Mouse (Mus musculus) urinary bladder, postnatal 25 days (tissue): ENCODE results near the gene Pyroxd2.
A peak's percentile ranks its signal among the peaks of the same experiment; 100 is the strongest.

Experiments
- DNase-seq: peaks from one replicate; pipeline ENCODE4 v3.0.0; 2022; ENCODE audit warnings: low spot score

Gene Pyroxd2

DNA sequence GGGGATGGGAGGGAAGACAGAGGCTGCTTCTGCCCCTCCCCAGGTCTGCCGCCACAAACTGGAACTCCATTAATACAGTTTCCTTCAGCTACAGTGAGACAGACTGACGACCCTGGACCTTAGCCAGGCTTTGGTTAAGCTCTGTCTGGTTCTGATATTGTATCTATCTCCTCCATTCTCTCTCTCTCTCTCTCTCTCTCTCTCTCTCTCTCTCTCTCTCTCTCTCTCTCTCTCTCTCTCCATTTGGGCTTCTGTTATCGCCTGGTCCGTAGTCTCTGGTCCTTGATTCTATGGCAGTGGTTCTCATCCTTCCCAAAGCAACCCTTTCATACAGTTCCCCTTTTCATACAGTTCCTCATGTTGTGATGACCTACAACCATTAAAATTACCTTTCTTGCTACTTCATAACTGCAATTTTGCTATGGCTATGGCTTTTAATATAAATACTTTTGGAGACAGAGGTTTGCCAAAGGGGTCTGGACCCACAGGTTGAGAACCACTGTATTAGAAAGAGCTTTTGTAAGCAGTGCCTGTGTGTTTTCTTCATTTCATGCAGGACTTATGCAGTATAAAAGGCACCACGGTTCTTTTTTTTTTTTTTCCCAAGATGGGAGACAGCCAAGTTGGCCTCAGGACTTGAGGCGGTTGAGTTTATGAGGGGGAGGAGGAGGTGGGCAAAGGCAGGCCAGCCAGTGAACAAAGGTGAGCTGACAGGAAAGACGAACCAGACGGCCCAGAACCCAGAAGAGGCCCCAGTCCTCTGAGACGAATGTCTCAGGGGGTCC is 7.3 kb downstream of the Pyroxd2 start:
- no peak for DNase-seq

GRCm38 (mm10) chr19:42744162-42744586 is 8.4 kb downstream of the Pyroxd2 start:
- DNase-seq: peak; percentile 37

DNA sequence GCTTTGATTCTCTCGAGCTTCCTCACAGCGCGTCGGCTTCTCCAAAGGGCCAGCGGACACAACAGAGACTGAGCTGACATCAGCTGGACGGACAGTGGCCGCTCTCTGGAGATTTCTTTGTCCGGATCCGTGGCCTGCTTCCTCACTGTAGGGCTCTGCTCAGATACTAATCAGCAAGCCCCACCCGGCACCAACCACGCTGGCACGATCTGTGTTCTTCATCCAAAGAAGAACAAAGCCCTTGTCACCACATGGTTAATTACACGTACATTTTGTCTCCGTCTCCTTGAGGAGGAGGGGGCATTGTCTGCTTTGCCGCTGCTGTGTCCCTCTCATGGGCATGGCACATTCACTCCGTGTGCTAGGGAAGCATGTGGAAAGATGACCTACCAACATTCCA is 9.3 kb downstream of the Pyroxd2 start:
- DNase-seq: no peak

DNA sequence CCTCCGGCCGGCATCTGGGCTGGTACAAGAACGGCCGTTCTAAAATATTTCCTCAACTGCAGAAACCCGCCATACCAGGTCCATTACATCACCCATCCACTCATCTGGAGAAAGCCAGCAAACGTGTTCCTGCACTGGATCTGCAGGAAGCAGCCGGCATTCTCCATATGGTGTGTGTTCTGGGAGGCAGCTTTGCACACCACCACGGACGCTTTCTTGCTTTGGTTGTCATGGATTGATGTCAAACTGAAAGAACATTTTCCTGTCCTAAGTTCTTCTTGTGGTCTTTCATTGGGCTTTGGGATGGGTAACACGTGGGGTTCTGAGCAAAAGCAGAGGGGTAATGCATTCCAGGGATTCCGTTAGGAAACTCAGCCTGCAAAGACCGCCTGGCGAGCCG is 10.7 kb downstream of the Pyroxd2 start:
- no peak for DNase-seq

GRCm38 (mm10) chr19:42740163-42740899 is 12.2 kb downstream of the Pyroxd2 start:
- DNase-seq: no peak

DNA sequence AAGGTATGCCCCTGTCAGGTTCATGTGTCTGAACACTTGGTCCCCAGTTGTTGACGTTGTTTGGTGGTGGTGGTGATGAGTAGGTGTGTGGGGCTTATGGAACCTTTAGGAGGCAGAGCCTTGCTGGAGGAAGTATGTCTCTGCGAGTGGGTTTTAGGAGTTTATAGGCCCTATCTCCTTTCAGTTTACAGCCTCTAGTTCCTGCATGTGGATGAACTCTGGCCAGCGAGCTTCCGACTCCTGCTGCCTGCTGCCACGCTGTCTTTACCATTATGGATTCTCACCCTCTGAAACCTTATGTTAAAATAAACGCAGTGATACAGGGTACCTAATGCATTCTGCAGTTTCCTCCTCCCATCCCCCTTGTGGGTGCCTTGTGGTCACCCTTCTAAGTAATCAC is 12.8 kb downstream of the Pyroxd2 start:
- no peak for DNase-seq

DNA sequence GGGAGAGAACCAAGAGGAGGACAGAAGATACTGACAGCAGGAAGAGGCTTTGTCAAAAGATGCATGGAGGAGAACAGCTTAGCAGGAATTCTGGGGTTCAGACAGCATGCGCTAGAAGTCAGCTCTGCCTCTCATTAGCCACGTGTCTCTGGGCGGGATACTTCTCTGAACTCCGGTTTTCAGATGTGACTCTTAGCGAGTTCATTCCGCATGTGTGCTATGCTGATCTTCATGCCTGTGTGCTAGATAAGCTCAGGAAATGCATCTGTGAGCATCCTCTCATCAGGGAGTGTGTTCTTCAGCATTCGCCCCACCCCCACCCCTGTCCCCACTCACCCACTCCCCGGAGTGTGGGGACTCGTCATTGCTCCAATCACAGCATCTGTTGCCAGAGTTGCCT is 14.8 kb downstream of the Pyroxd2 start:
- no peak for DNase-seq

DNA sequence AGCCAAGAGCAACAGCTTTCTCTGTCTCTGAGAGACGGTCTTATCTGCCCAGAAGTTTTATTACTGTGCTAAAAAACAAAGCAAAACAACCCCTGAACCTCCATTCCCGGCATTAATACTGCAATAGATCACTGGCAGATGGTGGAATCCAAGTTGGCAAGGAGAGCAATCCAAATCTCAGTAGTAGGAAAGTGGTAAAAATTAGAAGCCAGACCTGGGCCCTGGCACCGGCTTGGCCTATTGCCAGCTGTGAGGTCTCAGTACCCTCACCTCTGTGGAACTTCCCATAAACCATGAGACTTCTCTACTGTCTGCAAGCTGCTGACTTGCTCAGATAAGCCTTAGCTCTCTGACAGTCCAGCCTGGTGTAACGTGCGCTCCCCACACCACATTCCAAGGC is 17.6 kb downstream of the Pyroxd2 start:
- DNase-seq: no peak

GRCm38 (mm10) chr19:42727424-42727823 is 25.2 kb downstream of the Pyroxd2 start:
- no peak for DNase-seq

- no peak for DNase-seq
These were observed 25.8 kb downstream of the Pyroxd2 start for GRCm38 (mm10) chr19:42726766-42727165.

DNA sequence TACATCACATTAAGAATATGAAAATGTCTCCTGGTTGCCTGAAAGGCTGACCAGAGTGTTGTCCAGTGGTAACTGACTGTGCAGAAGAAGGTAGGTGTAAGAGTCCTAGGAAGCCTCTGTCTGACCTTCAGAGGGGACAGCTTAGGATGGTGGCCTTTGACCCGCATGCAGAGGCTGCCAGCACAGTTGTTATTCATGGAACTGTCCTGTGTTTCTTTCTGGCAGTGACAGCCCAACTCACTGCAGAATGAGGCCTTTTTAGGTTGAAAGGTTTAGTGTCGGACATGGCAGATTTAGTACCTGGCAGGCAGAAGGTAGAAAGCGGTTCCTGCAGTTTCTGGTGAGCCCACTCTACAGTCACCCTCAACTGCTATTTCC is 26.6 kb downstream of the Pyroxd2 start:
- DNase-seq: no peak

DNA sequence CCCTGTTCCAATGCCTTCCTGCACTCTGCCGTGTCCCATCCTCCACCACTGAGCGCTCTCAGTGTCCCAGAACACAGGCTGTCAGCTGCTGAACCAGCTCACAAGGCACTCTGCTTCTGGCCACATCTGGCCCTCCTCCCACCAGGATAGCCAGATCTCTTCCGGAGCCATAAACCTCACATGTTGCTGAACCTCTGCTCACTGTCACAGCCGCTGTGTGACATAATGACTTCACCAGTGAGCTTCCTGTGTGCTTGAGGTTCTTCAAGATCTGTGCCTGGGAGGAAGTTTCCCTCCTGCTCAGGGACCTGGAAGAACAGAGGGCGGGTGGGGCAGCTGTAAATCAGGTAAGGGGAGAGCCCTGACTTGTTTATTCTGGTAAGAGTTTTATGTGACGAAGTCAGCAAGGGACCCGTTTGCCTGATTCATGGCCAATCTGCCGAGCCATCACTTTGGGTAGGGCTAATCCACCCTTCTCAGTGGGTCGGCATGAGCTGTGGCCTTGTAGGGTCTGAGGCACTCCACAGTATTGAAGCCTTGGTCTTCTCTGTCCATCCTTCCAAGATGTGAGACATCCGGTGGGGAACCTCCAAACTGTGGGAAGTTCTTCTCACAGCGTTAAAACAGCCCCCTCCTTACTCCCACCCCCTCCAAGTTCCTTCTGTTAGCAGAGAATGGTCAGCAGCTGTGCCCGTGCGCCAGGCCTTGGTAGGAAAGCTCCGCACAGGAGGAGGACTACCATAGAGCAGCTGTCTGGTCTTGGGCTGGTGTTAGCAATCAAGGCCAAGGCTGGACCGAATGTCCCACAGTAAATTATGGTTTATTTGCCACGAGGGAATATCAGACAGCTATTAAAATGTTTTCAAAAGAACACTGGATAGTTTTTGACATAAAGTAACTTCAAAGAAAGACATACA is 27.3 kb downstream of the Pyroxd2 start:
- no peak for DNase-seq

- no peak for DNase-seq
These were observed 29.3 kb downstream of the Pyroxd2 start for GRCm38 (mm10) chr19:42723302-42723701.

DNA sequence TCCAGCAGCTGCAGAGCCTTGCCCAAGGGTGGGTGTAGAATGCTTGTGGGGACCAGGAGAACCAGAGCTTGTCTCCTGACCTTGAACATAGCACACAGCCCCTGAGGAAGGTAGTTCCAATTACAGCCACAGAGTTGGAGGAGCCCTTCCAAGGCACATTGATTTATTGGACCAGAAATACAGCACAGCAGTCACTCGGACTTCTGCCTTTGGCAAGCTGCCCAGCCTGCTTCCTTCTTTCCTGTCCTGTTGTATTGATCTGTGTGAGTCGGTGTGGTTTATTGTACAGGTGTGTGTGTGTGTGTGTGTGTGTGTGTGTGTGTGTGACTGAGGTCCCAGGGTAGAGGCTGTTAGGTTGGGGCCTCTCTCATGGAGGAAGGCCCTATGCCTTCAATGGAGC is 30.1 kb downstream of the Pyroxd2 start:
- DNase-seq: no peak

- no peak for DNase-seq
These were observed 34.5 kb downstream of the Pyroxd2 start for GRCm38 (mm10) chr19:42718101-42718500.

DNA sequence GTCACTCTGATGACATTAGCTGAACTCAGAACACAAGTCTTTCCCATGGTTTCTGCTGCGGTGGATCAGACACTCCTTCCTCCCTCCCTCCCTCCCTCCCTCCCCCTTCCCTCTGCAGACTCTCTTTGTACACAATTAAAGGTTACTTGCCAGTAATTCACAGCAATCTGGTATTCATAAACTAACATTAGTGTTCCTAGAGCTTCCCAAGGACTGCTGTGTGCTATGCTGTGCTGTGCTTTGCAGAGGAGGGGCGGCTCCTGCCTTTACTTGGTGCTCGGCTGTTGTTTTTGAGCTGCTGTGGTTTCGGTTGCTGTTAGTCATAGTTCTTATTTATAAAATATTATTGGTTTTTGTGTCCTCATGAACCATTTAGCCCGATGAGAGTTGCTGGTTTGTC is 34.9 kb downstream of the Pyroxd2 start:
- DNase-seq: no peak

DNA sequence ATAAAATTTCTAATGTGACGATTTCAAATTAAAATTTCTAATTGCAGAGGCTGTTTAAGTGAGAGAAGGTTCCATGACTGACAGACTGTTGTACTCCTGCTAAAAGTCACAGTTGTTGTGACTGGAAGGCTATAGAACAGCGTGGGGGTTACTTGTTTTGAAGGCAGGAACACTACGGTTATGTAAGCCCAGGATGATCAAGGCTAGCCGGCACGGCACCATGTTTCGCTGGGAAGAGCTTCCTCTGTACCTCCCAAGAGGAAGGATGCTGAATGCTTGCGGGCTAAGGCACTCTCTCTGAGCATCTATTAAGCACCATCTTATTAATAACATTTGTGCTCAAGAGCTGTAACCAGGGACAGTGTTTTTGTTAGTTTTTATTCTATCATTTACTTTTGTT is 36.1 kb downstream of the Pyroxd2 start:
- DNase-seq: no peak

- no peak for DNase-seq
These were observed 38.8 kb downstream of the Pyroxd2 start for GRCm38 (mm10) chr19:42713770-42714169.

- no peak for DNase-seq
These were observed 53.1 kb downstream of the Pyroxd2 start for GRCm38 (mm10) chr19:42699426-42699825.

GRCm38 (mm10) chr19:42698576-42698975 is 54.0 kb downstream of the Pyroxd2 start:
- DNase-seq: no peak

- no peak for DNase-seq
These were observed 55.2 kb downstream of the Pyroxd2 start for GRCm38 (mm10) chr19:42697336-42697735.

GRCm38 (mm10) chr19:42690256-42690655 is 62.3 kb downstream of the Pyroxd2 start:
- no peak for DNase-seq

GRCm38 (mm10) chr19:42689786-42690185 is 62.8 kb downstream of the Pyroxd2 start:
- no peak for DNase-seq
